Mouse (Mus musculus): ENCODE data around the gene Olfr816. TPM values are rescaled to one million over a fixed set of nuclear protein-coding genes. Genes with fewer than 3 reads are reported as not detected.
"Not testable (repeated sequence)": the region's sequence is repeated elsewhere in the genome, so short reads cannot be mapped to it uniquely, and the experiment has no call there.

Gene Olfr816
- not detected in 2 replicates for total RNA-seq (2017)

GRCm38 (mm10) chr10:129915497-129915896, at the start of gene Olfr816:
TSS of gene Olfr816 (minus strand) at chr10:129915597.
- ATAC-seq (replicated peaks; ENCODE audit: low read depth, poor library complexity, severe bottlenecking): no peak

GRCm38 (mm10) chr10:129949000-129949399, 33.6 kb upstream of the Olfr816 start, which contains the start of gene Olfr818:
TSS of gene Olfr818 (minus strand) at chr10:129949100.
- ATAC-seq (replicated peaks; ENCODE audit: low read depth, poor library complexity, severe bottlenecking): no peak

GRCm38 (mm10) chr10:129905767-129906166, 9.6 kb downstream of the Olfr816 start, which contains the start of gene Olfr815:
TSS of gene Olfr815 (minus strand) at chr10:129905867.
- not testable (repeated sequence) for ATAC-seq (replicated peaks; ENCODE audit: low read depth, poor library complexity, severe bottlenecking)

GRCm38 (mm10) chr10:129885934-129886333, 29.5 kb downstream of the Olfr816 start:
- ATAC-seq (replicated peaks; ENCODE audit: low read depth, poor library complexity, severe bottlenecking): no peak

GRCm38 (mm10) chr10:129885496-129885895, 29.9 kb downstream of the Olfr816 start:
- ATAC-seq (replicated peaks; ENCODE audit: low read depth, poor library complexity, severe bottlenecking): not testable (repeated sequence)

GRCm38 (mm10) chr10:129879751-129880150, 35.6 kb downstream of the Olfr816 start, which contains the start of gene Olfr814:
TSS of gene Olfr814 (minus strand) at chr10:129879851.
- not testable (repeated sequence) for ATAC-seq (replicated peaks; ENCODE audit: low read depth, poor library complexity, severe bottlenecking)

Other genes starting within 250 kb of the Olfr816 start
- not detected in 2 replicates for gene Olfr801, start 241.7 kb downstream of the Olfr816 start, total RNA-seq (2017)
- not detected in 2 replicates for gene Olfr802, start 227.4 kb downstream of the Olfr816 start, total RNA-seq (2017)
- not detected in 2 replicates for gene Olfr803, start 221.3 kb downstream of the Olfr816 start, total RNA-seq (2017)
- not detected in 2 replicates for gene Olfr804, start 212.4 kb downstream of the Olfr816 start, total RNA-seq (2017)
- not detected in 2 replicates for gene Olfr805, start 186.2 kb downstream of the Olfr816 start, total RNA-seq (2017)
- gene Olfr806, start 173.7 kb downstream of the Olfr816 start, total RNA-seq (2017): not detected in 2 replicates
- gene Olfr807, start 157.8 kb downstream of the Olfr816 start, total RNA-seq (2017): not detected in 2 replicates
- not detected in 2 replicates for gene Olfr808, start 150.1 kb downstream of the Olfr816 start, total RNA-seq (2017)
- not detected in 2 replicates for gene Olfr809, start 141.0 kb downstream of the Olfr816 start, total RNA-seq (2017)
- not detected in 2 replicates for gene Olfr810, start 120.7 kb downstream of the Olfr816 start, total RNA-seq (2017)
- not detected in 2 replicates for gene Olfr811, start 111.2 kb downstream of the Olfr816 start, total RNA-seq (2017)
- not detected in 2 replicates for gene Olfr812, start 69.5 kb downstream of the Olfr816 start, total RNA-seq (2017)
- gene Olfr813, start 60.2 kb downstream of the Olfr816 start, total RNA-seq (2017): not detected in 2 replicates
- gene Olfr814, start 35.7 kb downstream of the Olfr816 start, total RNA-seq (2017): not detected in 2 replicates
- not detected in 2 replicates for gene Olfr815, start 9.7 kb downstream of the Olfr816 start, total RNA-seq (2017)
- not detected in 2 replicates for gene Olfr818, start 33.5 kb upstream of the Olfr816 start, total RNA-seq (2017)
- not detected in 2 replicates for gene Olfr819, start 51.7 kb upstream of the Olfr816 start, total RNA-seq (2017)
- gene Olfr247, start 60.5 kb upstream of the Olfr816 start, total RNA-seq (2017): not detected in 2 replicates
- not detected in 2 replicates for gene Gm10310, start 69.5 kb upstream of the Olfr816 start, total RNA-seq (2017)
- gene Olfr820, start 97.0 kb upstream of the Olfr816 start, total RNA-seq (2017): not detected in 2 replicates
- gene Olfr821, start 114.8 kb upstream of the Olfr816 start, total RNA-seq (2017): not detected in 2 replicates
- not detected in 2 replicates for gene Olfr822, start 155.6 kb upstream of the Olfr816 start, total RNA-seq (2017)
- gene Olfr823, start 199.8 kb upstream of the Olfr816 start, total RNA-seq (2017): not detected in 2 replicates
- gene Olfr824, start 214.4 kb upstream of the Olfr816 start, total RNA-seq (2017): not detected in 2 replicates